Mouse (Mus musculus) regulatory T cell (primary cell): ENCODE results near the gene Gdi2.
"Not testable (repeated sequence)": the region's sequence is repeated elsewhere in the genome, so short reads cannot be mapped to it uniquely, and the experiment has no call there.

Source experiments
- in situ Hi-C: fragments of 300-600 bp; cut with MboI, MseI; formaldehyde crosslinking; loops from one replicate; pipeline ENCODE4 v1.15.1; 2025; ENCODE audit warnings: high pct_unique_total_duplicates

Gdi2 gene

GRCm38 (mm10) chr13:3537594-3538222 is at the start of gene Gdi2:
Gene Gdi2, plus strand, starts transcription at chr13:3538063.
- in situ Hi-C loops, result no loop called here

- in situ Hi-C loops, result loop anchor here (5.0 kb wide), 1 partner anchor 223 kb away; no protein-coding TSS in a partner anchor
Observed at GRCm38 (mm10) chr13:3495526-3495925, 42.3 kb upstream of the Gdi2 start.

- in situ Hi-C loops, result not testable (repeated sequence)
Observed at GRCm38 (mm10) chr13:3501014-3501413, 36.8 kb upstream of the Gdi2 start.

GRCm38 (mm10) chr13:3515351-3515750 is 22.5 kb upstream of the Gdi2 start:
- in situ Hi-C loops, result loop anchor here (5.0 kb wide), 1 partner anchor 233 kb away; no protein-coding TSS in a partner anchor

GRCm38 (mm10) chr13:3519357-3519756 is 18.5 kb upstream of the Gdi2 start:
- in situ Hi-C loops, result loop anchor here (5.0 kb wide), 1 partner anchor 237 kb away; no protein-coding TSS in a partner anchor

GRCm38 (mm10) chr13:3519994-3520393 is 17.9 kb upstream of the Gdi2 start:
- in situ Hi-C loops, result loop anchor here (5.0 kb wide), 1 partner anchor 238 kb away; no protein-coding TSS in a partner anchor

GRCm38 (mm10) chr13:3523459-3523858 is 14.4 kb upstream of the Gdi2 start:
- in situ Hi-C loops, result no loop called here

- in situ Hi-C loops, result no loop called here
Observed at GRCm38 (mm10) chr13:3523946-3524345, 13.9 kb upstream of the Gdi2 start.

GRCm38 (mm10) chr13:3525611-3526051 is 12.2 kb upstream of the Gdi2 start:
- in situ Hi-C loops, result no loop called here

GRCm38 (mm10) chr13:3526328-3526727 is 11.5 kb upstream of the Gdi2 start:
- in situ Hi-C loops, result no loop called here

GRCm38 (mm10) chr13:3530451-3530850 is 7.4 kb upstream of the Gdi2 start:
- in situ Hi-C loops, result no loop called here

GRCm38 (mm10) chr13:3531176-3531575 is 6.7 kb upstream of the Gdi2 start:
- in situ Hi-C loops, result not testable (repeated sequence)

GRCm38 (mm10) chr13:3531692-3532320 is 6.1 kb upstream of the Gdi2 start:
- in situ Hi-C loops, result no loop called here

- in situ Hi-C loops, result no loop called here
Observed at GRCm38 (mm10) chr13:3532451-3532850, 5.4 kb upstream of the Gdi2 start.

GRCm38 (mm10) chr13:3534146-3534545 is 3.7 kb upstream of the Gdi2 start:
- in situ Hi-C loops, result no loop called here

- in situ Hi-C loops, result no loop called here
Observed at GRCm38 (mm10) chr13:3538223-3538968, 533 bp downstream of the Gdi2 start.

- in situ Hi-C loops, result no loop called here
Observed at GRCm38 (mm10) chr13:3538969-3539562, 1.2 kb downstream of the Gdi2 start.

- in situ Hi-C loops, result loop anchor here (10.0 kb wide), 1 partner anchor 55 kb away; no protein-coding TSS in a partner anchor
Observed at GRCm38 (mm10) chr13:3540166-3540565, 2.3 kb downstream of the Gdi2 start.

GRCm38 (mm10) chr13:3541159-3541782 is 3.4 kb downstream of the Gdi2 start:
- in situ Hi-C loops, result loop anchor here (10.0 kb wide), 1 partner anchor 54 kb away; no protein-coding TSS in a partner anchor

GRCm38 (mm10) chr13:3544077-3544874 is 6.4 kb downstream of the Gdi2 start:
- in situ Hi-C loops, result loop anchor here (10.0 kb wide), 1 partner anchor 51 kb away; no protein-coding TSS in a partner anchor
